Mouse (Mus musculus): ENCODE measurements at regions not wholly inside any gene's neighbourhood (a gene's known extent, or its start where the extent isn't known, plus 50 kb on each side); places are given as distances from the start of the nearest gene placed in this dataset.

DNA sequence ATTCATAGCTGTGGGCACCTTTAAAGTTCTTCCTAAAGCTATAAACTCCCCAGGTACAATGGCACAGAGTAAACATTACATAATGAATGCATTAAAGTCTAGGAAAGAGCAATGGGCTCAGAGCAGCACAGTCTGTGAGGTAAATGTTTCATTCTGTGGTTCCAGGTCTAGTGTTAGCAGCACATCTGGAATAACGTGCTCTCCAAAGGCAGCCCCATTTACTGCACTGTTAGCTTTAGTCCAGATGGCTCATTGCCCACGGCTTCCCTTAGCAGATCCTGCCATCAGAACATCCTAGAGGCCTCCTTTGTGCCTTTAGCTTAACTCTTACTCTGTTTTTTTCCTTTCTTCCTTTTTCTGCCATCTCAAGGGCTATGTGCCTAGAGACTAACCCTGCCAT is 87.7 kb upstream of the Tspan7 start:
- in situ Hi-C loops (cut with MboI, MseI): loop anchor here in 1 of 2 experiments (10.0 kb wide), 1 partner anchor 1328 kb away; no protein-coding TSS in a partner anchor

GRCm38 (mm10) chrX:10411238-10411637 is 73.7 kb upstream of the Tspan7 start:
- in situ Hi-C loops (cut with MboI, MseI): no loop called here

DNA sequence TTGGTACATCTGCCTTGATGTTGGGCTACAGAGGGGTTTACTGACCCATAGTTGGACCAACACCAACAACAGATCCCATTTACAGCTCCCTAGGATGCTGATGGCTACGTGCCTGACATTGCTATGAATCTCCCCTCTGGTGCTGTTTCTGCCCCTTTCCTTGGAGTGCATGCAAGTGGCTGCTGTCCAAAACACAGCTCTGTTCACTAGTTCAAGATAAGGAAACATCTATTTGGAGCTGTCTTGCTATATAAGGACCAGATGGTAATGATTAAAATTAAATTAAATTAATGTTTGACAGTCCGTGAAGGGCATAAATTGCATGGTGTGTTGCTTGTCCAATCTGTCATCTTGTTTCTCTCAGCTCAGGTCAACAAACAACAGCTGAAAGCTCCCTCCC is 62.5 kb upstream of the Tspan7 start:
- in situ Hi-C loops (cut with MboI, MseI): loop anchor here in 1 of 2 experiments (10.0 kb wide), 1 partner anchor 1408 kb away; no protein-coding TSS in a partner anchor
